Mouse (Mus musculus) MEL (cell line): Measurements from ENCODE around the gene Gm20388. TPM values are rescaled to one million over a fixed set of nuclear protein-coding genes. Genes with fewer than 3 reads are reported as not detected.

Experiments used
- DNase-seq: peaks from one replicate; pipeline ENCODE4 v3.0.0; 2011; ENCODE audit warnings: low read depth, low spot score
- H3K27ac ChIP-seq: 2 replicates; pipeline ENCODE4 v1.5.1; 2012; ENCODE audit warnings: low read depth, mild to moderate bottlenecking, control low read depth, low read length, moderate library complexity; ENCODE audit not compliant: control insufficient read depth
- H3K27me3 ChIP-seq, 2 experiments: fragments of 150-350 bp in 1 of 2; sonication (generic) in 1 of 2; 2 replicates each; pipeline ENCODE4 v1.6.1; 2012; ENCODE audit warnings: low read length in 2 of 2, mild to moderate bottlenecking in 2 of 2, improper control_type of control experiment in 1 of 2, moderate library complexity in 1 of 2; ENCODE audit not compliant: insufficient read depth in 2 of 2, control insufficient read depth in 1 of 2
- H3K36me3 ChIP-seq, 2 experiments: 2 replicates each; pipeline ENCODE4 v1.6.1; 2012 to 2014; ENCODE audit warnings: low read length in 2 of 2, improper control_type of control experiment in 1 of 2, inconsistent platforms in 1 of 2, mild to moderate bottlenecking in 1 of 2; ENCODE audit not compliant: insufficient read depth in 2 of 2, control insufficient read depth in 1 of 2
- H3K4me1 ChIP-seq, 2 experiments: fragments of 150-350 bp in 1 of 2; sonication (generic) in 1 of 2; 2 replicates each; pipeline ENCODE4 v1.6.1; 2012; ENCODE audit warnings: low read length in 2 of 2, improper control_type of control experiment in 1 of 2, mild to moderate bottlenecking in 1 of 2; ENCODE audit not compliant: insufficient read depth in 2 of 2, control insufficient read depth in 1 of 2
- H3K4me3 ChIP-seq, 2 experiments: fragments of 150-350 bp in 1 of 2; sonication (generic) in 1 of 2; 2 replicates each; pipeline ENCODE4 v1.5.1; 2012; ENCODE audit warnings: low read depth in 2 of 2, low read length in 2 of 2, mild to moderate bottlenecking in 2 of 2, moderate library complexity in 2 of 2, control low read depth in 1 of 2, improper control_type of control experiment in 1 of 2; ENCODE audit not compliant: control insufficient read depth in 1 of 2, insufficient read depth in 1 of 2
- H3K79me2 ChIP-seq: 2 replicates; pipeline ENCODE4 v1.6.1; 2012; ENCODE audit warnings: mild to moderate bottlenecking, low read length, moderate library complexity; ENCODE audit not compliant: control insufficient read depth, poor library complexity, insufficient read depth
- H3K9ac ChIP-seq: 2 replicates; pipeline ENCODE4 v1.6.1; 2012; ENCODE audit warnings: low read depth, mild to moderate bottlenecking, control low read depth, low read length, moderate library complexity; ENCODE audit not compliant: control insufficient read depth, poor library complexity, severe bottlenecking
- H3K9me3 ChIP-seq: fragments of 150-350 bp; sonication (generic); replicated peaks from 2 replicates; pipeline ENCODE4 v1.6.1; 2012; ENCODE audit warnings: mild to moderate bottlenecking, low read length, improper control_type of control experiment, moderate library complexity; ENCODE audit not compliant: insufficient read depth
- E2F4 ChIP-seq: IDR thresholded peaks from 2 replicates; pipeline ENCODE4 v1.6.1; 2011; ENCODE audit warnings: low read depth, low read length, improper control_type of control experiment, borderline replicate concordance
- ELF1 ChIP-seq: IDR thresholded peaks from 2 replicates; pipeline ENCODE4 v1.6.1; 2014; ENCODE audit warnings: low read depth, mild to moderate bottlenecking, inconsistent platforms, low read length, improper control_type of control experiment, moderate library complexity
- ETS1 ChIP-seq: IDR thresholded peaks from 2 replicates; pipeline ENCODE4 v1.6.1; 2012; ENCODE audit warnings: low read depth, mild to moderate bottlenecking, inconsistent platforms, low read length, improper control_type of control experiment, moderate library complexity
- GATA1 ChIP-seq: IDR thresholded peaks from 2 replicates; pipeline ENCODE4 v1.6.1; 2011; ENCODE audit warnings: low read depth, low read length, improper control_type of control experiment
- HCFC1 ChIP-seq: IDR thresholded peaks from 2 replicates; pipeline ENCODE4 v1.6.1; 2012; ENCODE audit warnings: low read depth, mild to moderate bottlenecking, inconsistent platforms, low read length, improper control_type of control experiment, moderate library complexity
- JUND ChIP-seq: IDR thresholded peaks from 2 replicates; pipeline ENCODE4 v1.6.1; 2011; ENCODE audit warnings: low read depth, mild to moderate bottlenecking, improper control_type of control experiment, low read length
- MAZ ChIP-seq: IDR thresholded peaks from 2 replicates; pipeline ENCODE4 v1.6.1; 2012; ENCODE audit warnings: low read depth, mild to moderate bottlenecking, inconsistent platforms, low read length, improper control_type of control experiment
- MEF2A ChIP-seq: IDR thresholded peaks from 2 replicates; pipeline ENCODE4 v1.6.1; 2014; ENCODE audit warnings: low read depth, mild to moderate bottlenecking, inconsistent platforms, low read length, improper control_type of control experiment; ENCODE audit not compliant: poor library complexity, insufficient replicate concordance, severe bottlenecking; ENCODE audit errors: extremely low read depth
- MXI1 ChIP-seq: IDR thresholded peaks from 2 replicates; pipeline ENCODE4 v1.6.1; 2011; ENCODE audit warnings: mild to moderate bottlenecking, low read depth, low read length, improper control_type of control experiment
- NELFE ChIP-seq: IDR thresholded peaks from 2 replicates; pipeline ENCODE4 v1.6.1; 2011; ENCODE audit warnings: low read depth, low read length, improper control_type of control experiment
- NRF1 ChIP-seq: IDR thresholded peaks from 2 replicates; pipeline ENCODE4 v1.6.1; 2014; ENCODE audit warnings: low read depth, mild to moderate bottlenecking, inconsistent platforms, low read length, improper control_type of control experiment, moderate library complexity; ENCODE audit not compliant: poor library complexity, insufficient read depth, severe bottlenecking
- POLR2AphosphoS2 ChIP-seq: IDR thresholded peaks from 2 replicates; pipeline ENCODE4 v1.6.1; 2011; ENCODE audit warnings: low read length, improper control_type of control experiment
- POLR2AphosphoS5 ChIP-seq: IDR thresholded peaks from 2 replicates; pipeline ENCODE4 v1.6.1; 2012; ENCODE audit warnings: low read depth, borderline replicate concordance, mild to moderate bottlenecking, inconsistent platforms, low read length, moderate library complexity, mixed read lengths
- RCOR1 ChIP-seq: IDR thresholded peaks from 2 replicates; pipeline ENCODE4 v1.6.1; 2012; ENCODE audit warnings: low read depth, mild to moderate bottlenecking, inconsistent platforms, low read length, improper control_type of control experiment
- SIN3A ChIP-seq: IDR thresholded peaks from 2 replicates; pipeline ENCODE4 v1.6.1; 2012; ENCODE audit warnings: low read length, improper control_type of control experiment, inconsistent platforms
- TAL1 ChIP-seq: IDR thresholded peaks from 2 replicates; pipeline ENCODE4 v1.6.1; 2012; ENCODE audit warnings: mild to moderate bottlenecking, inconsistent platforms, low read length, moderate library complexity, mixed read lengths
- TCF12 ChIP-seq: IDR thresholded peaks from 2 replicates; pipeline ENCODE4 v1.6.1; 2014; ENCODE audit warnings: low read depth, mild to moderate bottlenecking, inconsistent platforms, low read length, improper control_type of control experiment, moderate library complexity
- ZKSCAN1 ChIP-seq: IDR thresholded peaks from 2 replicates; pipeline ENCODE4 v1.6.1; 2012; ENCODE audit warnings: low read depth, mild to moderate bottlenecking, inconsistent platforms, low read length, improper control_type of control experiment, moderate library complexity
- ZMIZ1 ChIP-seq: IDR thresholded peaks from 2 replicates; pipeline ENCODE4 v1.6.1; 2012; ENCODE audit warnings: low read depth, mild to moderate bottlenecking, inconsistent platforms, low read length, improper control_type of control experiment, moderate library complexity
- ZNF384 ChIP-seq: IDR thresholded peaks from 2 replicates; pipeline ENCODE4 v1.6.1; 2012; ENCODE audit warnings: low read depth, mild to moderate bottlenecking, inconsistent platforms, low read length, improper control_type of control experiment
- polyA plus RNA-seq, 2 experiments: library from polyadenylated mRNA; stranded (reverse) in 1 of 2; unstranded in 1 of 2; fragments of >175 nt in 1 of 2; fragments of >200 nt in 1 of 2; gene quantifications; 2 replicates each; pipeline versions ENCODE4 v1.2.1 to v1.2.4; 2012; ENCODE audit warnings: low replicate concordance in 2 of 2, low read depth in 1 of 2; ENCODE audit not compliant: insufficient read length in 2 of 2, insufficient read depth in 1 of 2, missing spikeins in 1 of 2
- total RNA-seq: library from RNA; depleted of rRNA; stranded (reverse); fragments of 300-350 nt; gene quantifications from 2 replicates; pipeline ENCODE4 v1.2.3, GENCODE M21; 2012

Gene Gm20388
- total and polyA plus RNA-seq, 3 experiments = 11.1 to 17.8 TPM; not detected in 1

DNA sequence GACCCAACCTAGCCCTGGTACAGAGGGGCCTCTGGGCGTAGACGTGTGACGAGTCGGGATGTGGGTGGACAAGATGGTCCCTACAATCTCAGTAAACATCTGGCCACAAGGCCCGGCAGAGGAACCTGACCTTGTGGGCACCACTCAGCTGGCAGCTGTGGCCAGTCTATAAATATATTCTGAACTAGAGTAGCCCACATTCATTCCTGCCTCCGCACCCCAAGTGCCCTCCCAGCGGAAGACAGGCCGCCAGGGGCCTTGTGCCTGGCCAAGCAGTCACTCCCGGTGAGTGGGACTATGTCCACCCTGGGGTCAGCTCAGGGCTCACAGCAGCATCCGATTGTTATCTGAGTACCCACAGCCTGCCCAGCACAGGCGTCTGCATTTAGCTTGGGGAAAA, 2327.6 kb downstream of the Gm20388 start:
- Histone ChIP-seq H3K79me2 (no peaks in the 10 kb centered on the region), H3K27ac (no peak overlapping the region)
- DNase-seq = no peak
- TF ChIP-seq E2F4 = no peak
- no peak for TF ChIP-seq JUND
- no peak for TF ChIP-seq POLR2AphosphoS5
- no peak for TF ChIP-seq ETS1
- TF ChIP-seq TAL1 = no peak
- no peak for TF ChIP-seq ZNF384
- no peak for TF ChIP-seq ZKSCAN1
- no peak for TF ChIP-seq ZMIZ1
- TF ChIP-seq TCF12 = no peak
- no peak for TF ChIP-seq POLR2AphosphoS2
- no peak for TF ChIP-seq ELF1
- no peak for TF ChIP-seq NRF1
- TF ChIP-seq GATA1 = no peak
- no peak for TF ChIP-seq MEF2A
- TF ChIP-seq RCOR1 = no peak
- no peak for TF ChIP-seq SIN3A
- TF ChIP-seq HCFC1 = no peak
- TF ChIP-seq, all 39 proteins: peak for 0
- H3K4me3 ChIP-seq = no peak overlapping the region
- H3K4me1 ChIP-seq = no peaks in the 10 kb centered on the region
- H3K9me3 ChIP-seq = no peaks in the 10 kb centered on the region
- no peaks in the 10 kb centered on the region for H3K27me3 ChIP-seq
- H3K9ac ChIP-seq = no peak overlapping the region
- no peaks in the 10 kb centered on the region for H3K36me3 ChIP-seq

DNA sequence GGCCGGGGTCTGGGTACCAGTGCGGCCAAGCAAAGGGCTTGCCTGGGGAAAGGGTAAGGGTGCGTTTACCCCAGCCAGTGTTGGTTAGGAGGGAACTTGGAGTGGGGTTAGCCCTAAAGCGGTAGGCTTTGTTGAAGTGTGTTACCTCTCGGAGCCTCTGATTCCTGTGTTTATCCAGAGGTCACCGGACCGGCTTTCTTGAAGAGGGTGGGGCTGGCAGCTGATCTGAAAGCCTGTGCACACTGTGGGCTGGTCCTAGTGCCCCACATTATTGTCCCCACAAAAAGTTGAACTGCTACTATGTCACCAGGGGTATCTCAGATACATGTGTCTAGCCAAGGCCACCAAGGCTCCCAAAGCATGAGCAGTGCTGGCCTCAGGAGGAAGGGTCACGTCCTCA, 2328.1 kb downstream of the Gm20388 start:
- Histone ChIP-seq H3K9ac (no peak overlapping the region), H3K79me2 (no peaks in the 10 kb centered on the region)
- TF ChIP-seq MXI1 (no peak), ZNF384 (no peak), NELFE (no peak), MAZ (no peak), MEF2A (no peak), ELF1 (no peak)
- TF ChIP-seq, all 39 proteins: peak for 0
- Histone ChIP-seq H3K27me3 (no peaks in the 10 kb centered on the region), H3K27ac (no peak overlapping the region), H3K4me1 (no peaks in the 10 kb centered on the region), H3K36me3 (no peaks in the 10 kb centered on the region), H3K4me3 (no peak overlapping the region), H3K9me3 (no peaks in the 10 kb centered on the region)
- no peak for DNase-seq
